Mouse (Mus musculus) G1E (cell line): ENCODE data around the gene Ddn.

Experiments
- CTCF ChIP-seq: IDR thresholded peaks from 2 replicates; pipeline ENCODE4 v1.5.1; 2012; ENCODE audit warnings: low read depth, low read length, inconsistent platforms, mixed read lengths
- GATA1 ChIP-seq: IDR thresholded peaks from 2 replicates; pipeline ENCODE4 v1.6.1; 2012; ENCODE audit warnings: borderline replicate concordance, low read length, inconsistent platforms, mixed read lengths
- POLR2AphosphoS5 ChIP-seq: IDR thresholded peaks from 2 replicates; pipeline ENCODE4 v1.6.1; 2012; ENCODE audit warnings: low read depth, low read length, inconsistent platforms; ENCODE audit not compliant: insufficient replicate concordance

DNA sequence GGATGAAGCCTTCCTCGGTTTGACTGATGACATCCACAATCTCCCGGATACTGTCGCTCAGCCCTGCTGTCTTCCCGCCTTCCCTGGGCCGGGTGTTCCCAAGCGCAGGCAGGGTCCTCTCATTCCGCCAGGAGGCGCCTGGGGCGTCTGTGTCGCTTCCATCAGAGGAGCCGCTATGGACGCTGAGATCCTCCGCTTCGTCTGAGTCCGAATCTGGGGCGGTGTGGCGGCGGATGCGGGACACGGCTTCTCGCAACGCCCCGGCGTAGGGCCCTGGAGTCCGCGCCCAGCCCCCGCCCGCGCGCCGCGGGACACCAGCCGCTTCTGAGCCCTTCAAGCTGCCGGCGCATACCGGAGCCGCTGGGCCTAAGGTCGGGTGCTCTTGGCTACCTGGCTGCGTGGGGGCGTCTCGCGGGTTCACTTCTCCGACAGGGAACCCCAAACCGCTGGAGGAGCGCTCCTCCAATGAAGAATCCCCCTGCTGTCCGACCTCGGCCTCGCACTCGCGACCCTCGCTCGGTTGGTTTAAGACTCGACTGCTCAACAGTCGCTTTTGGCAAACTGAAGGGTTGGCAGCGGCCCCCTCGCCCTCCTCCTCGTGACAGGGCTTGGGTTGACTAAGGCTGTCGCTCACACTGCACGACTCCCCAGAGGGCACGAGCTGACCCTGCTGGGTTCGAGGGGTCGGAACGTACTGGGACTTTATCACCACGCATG is 3.8 kb downstream of the Ddn start:
- TF ChIP-seq CTCF (no peak), GATA1 (no peak), POLR2AphosphoS5 (no peak)
